Mouse (Mus musculus): ENCODE data around the gene Gm14632. TPM values are rescaled to one million over a fixed set of nuclear protein-coding genes. Genes with fewer than 3 reads are reported as not detected.
"Not testable (repeated sequence)": the region's sequence is repeated elsewhere in the genome, so short reads cannot be mapped to it uniquely, and the experiment has no call there.

Gene Gm14632
- not detected for total RNA-seq (2021)
- long read RNA-seq, experiment 1: 0 reads
- long read RNA-seq, experiment 2: 0 reads

GRCm38 (mm10) chrX:30329472-30329871, at the start of gene Gm14632:
Gm14632 (plus strand) TSS chrX:30329772.
- DNase-seq: not testable (repeated sequence)

Data from adrenal gland, postnatal 36 days (tissue).